Mouse (Mus musculus): Measurements from ENCODE around the gene Tll2. TPM values are rescaled to one million over a fixed set of nuclear protein-coding genes. Genes with fewer than 3 reads are reported as not detected.

Tll2 gene
- polyA plus RNA-seq, 1 experiment from 2014 or later, result 0.15 TPM

DNA sequence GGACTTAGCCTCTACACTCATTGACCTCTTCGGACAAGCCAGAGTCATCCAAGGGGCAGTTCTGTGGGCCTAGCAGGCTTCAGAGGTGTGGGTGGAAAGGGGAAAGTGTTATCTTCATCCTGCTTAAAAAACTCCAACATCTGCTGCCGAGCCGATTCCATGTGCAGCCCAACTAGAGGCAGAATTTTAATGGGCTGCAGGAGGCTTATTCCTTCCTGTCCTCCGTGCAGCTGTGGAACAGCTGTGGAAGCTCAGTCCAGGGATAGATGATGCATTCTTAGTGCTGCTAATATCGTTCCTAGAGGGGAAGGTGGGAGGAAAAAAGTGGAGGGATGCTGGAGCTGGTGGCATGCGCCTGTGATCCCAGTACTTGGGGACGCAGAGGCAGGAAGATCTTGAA is 52.0 kb downstream of the Tll2 start:
- ATAC-seq (replicated peaks; ENCODE audit: insufficient number of reproducible peaks, insufficient read depth, low FRiP score, low read depth), result no peak
- 58% methylated on average over 7 of the region's 7 CpGs for WGBS

DNA sequence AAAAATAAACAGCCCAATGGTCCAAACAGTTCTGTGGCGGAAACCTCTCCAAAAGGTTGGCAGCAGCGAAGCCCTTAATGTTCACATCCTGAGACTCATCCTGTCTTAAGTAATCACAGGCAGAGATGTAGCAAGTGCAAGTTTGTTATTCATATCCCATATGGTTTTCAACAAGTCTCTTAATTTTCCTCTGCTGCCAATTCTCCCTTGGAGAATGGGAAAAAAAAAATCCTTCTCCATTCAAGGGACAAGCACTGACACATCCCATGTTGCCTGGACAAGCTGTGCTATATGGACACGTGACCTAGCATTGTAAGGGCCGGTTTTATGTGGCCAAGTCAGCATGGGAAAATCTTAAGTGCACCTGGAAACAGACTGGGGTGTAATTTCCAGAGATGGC is 54.2 kb downstream of the Tll2 start:
- no peak; the same call in 1 of the 2 replicates for ATAC-seq (replicated peaks; ENCODE audit: insufficient number of reproducible peaks, insufficient read depth, low FRiP score, low read depth)
- WGBS, result 74% methylated on average over 4 of the region's 4 CpGs
- Histone ChIP-seq H3K4me1 (replicated peaks) (no peaks in the 10 kb centered on the region), H3K9ac (no peak overlapping the region), H3K36me3 (no peaks in the 10 kb centered on the region), H3K27me3 (0 out of 2 replicates have a peak, but pooled peaks cover 3% of the 10 kb centered on the region), H3K4me2 (no peak overlapping the region), H3K27ac (peak overlapping the region; percentile 63), H3K9me3 (replicated peaks) (no peaks in the 10 kb centered on the region), H3K4me3 (no peak overlapping the region)

More for the DNA sequence above, 52.0 kb downstream of the Tll2 start:
- Histone ChIP-seq H3K36me3 (no peaks in the 10 kb centered on the region), H3K9ac (no peak overlapping the region), H3K4me1 (replicated peaks) (no peaks in the 10 kb centered on the region), H3K4me3 (no peak overlapping the region), H3K27ac (no peak overlapping the region), H3K9me3 (replicated peaks) (no peaks in the 10 kb centered on the region), H3K4me2 (no peak overlapping the region), H3K27me3 (0 out of 2 replicates have a peak, but pooled peaks cover 3% of the 10 kb centered on the region)

- no peak overlapping the region for H3K9ac ChIP-seq
- 0 out of 2 replicates have a peak, but pooled peaks cover 3% of the 10 kb centered on the region for H3K27me3 ChIP-seq
- no peak overlapping the region for H3K4me3 ChIP-seq
- H3K4me1 ChIP-seq (replicated peaks), result no peaks in the 10 kb centered on the region
- no peak for ATAC-seq (replicated peaks; ENCODE audit: insufficient number of reproducible peaks, insufficient read depth, low FRiP score, low read depth)
- no peaks in the 10 kb centered on the region for H3K9me3 ChIP-seq (replicated peaks)
- H3K27ac ChIP-seq, result peak overlapping the region; percentile 63
- no peak overlapping the region for H3K4me2 ChIP-seq
- 82% methylated on average over 3 of the region's 3 CpGs for WGBS
- H3K36me3 ChIP-seq, result no peaks in the 10 kb centered on the region
These were observed 54.6 kb downstream of the Tll2 start for GRCm38 (mm10) chr19:41152016-41152370.

GRCm38 (mm10) chr19:41151321-41152015 is 55.2 kb downstream of the Tll2 start:
- ATAC-seq (replicated peaks; ENCODE audit: insufficient number of reproducible peaks, insufficient read depth, low FRiP score, low read depth), result no peak
- Histone ChIP-seq H3K4me2 (no peak overlapping the region), H3K4me3 (no peak overlapping the region), H3K9me3 (replicated peaks) (no peaks in the 10 kb centered on the region), H3K9ac (no peak overlapping the region), H3K36me3 (no peaks in the 10 kb centered on the region), H3K4me1 (replicated peaks) (no peaks in the 10 kb centered on the region), H3K27ac (peak overlapping the region; percentile 63; the same call in 1 of the 2 replicates), H3K27me3 (0 out of 2 replicates have a peak, but pooled peaks cover 3% of the 10 kb centered on the region)
- WGBS, result 57% methylated on average over 7 of the region's 7 CpGs

DNA sequence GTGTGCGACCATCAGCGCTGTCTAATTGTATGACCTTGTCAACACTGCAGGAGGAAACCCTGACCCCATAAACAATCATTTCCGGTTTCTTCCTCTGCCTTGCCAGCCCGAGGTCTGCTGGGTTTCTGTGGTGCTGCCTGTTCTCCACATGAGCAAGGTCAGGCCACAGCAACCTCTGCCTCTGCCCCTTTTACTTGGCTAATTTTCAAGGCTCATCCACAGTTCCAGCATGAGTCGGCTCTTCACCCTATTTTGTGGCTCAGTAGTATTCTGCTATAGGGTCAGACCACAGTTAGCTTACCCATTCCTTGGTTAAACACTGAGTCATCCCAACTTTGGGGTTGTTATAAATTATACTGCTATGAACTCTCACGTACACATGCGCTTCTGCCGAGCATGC is 65.7 kb downstream of the Tll2 start:
- Histone ChIP-seq H3K4me1 (replicated peaks) (no peaks in the 10 kb centered on the region), H3K27me3 (no peaks in the 10 kb centered on the region), H3K36me3 (no peaks in the 10 kb centered on the region), H3K27ac (no peak overlapping the region), H3K9ac (no peak overlapping the region), H3K9me3 (replicated peaks) (no peaks in the 10 kb centered on the region), H3K4me3 (no peak overlapping the region), H3K4me2 (no peak overlapping the region)
- WGBS, result 81% methylated on average over 8 of the region's 8 CpGs
- no peak for ATAC-seq (replicated peaks; ENCODE audit: insufficient number of reproducible peaks, insufficient read depth, low FRiP score, low read depth)

- H3K27me3 ChIP-seq, result no peaks in the 10 kb centered on the region
- H3K36me3 ChIP-seq, result no peaks in the 10 kb centered on the region
- H3K4me2 ChIP-seq, result no peak overlapping the region
- 44% methylated on average over 4 of the region's 4 CpGs for WGBS
- H3K9me3 ChIP-seq (replicated peaks), result no peaks in the 10 kb centered on the region
- H3K4me3 ChIP-seq, result no peak overlapping the region
- no peaks in the 10 kb centered on the region for H3K4me1 ChIP-seq (replicated peaks)
- H3K9ac ChIP-seq, result no peak overlapping the region
- no peak overlapping the region for H3K27ac ChIP-seq
- ATAC-seq (replicated peaks; ENCODE audit: insufficient number of reproducible peaks, insufficient read depth, low FRiP score, low read depth), result no peak
These were observed 67.0 kb downstream of the Tll2 start for GRCm38 (mm10) chr19:41139629-41140028.

- H3K27me3 ChIP-seq, result no peaks in the 10 kb centered on the region
- no peaks in the 10 kb centered on the region for H3K4me1 ChIP-seq (replicated peaks)
- H3K4me3 ChIP-seq, result no peak overlapping the region
- no peaks in the 10 kb centered on the region for H3K36me3 ChIP-seq
- H3K4me2 ChIP-seq, result no peak overlapping the region
- H3K9ac ChIP-seq, result no peak overlapping the region
- no peaks in the 10 kb centered on the region for H3K9me3 ChIP-seq (replicated peaks)
- WGBS, result 56% methylated on average over 3 of the region's 3 CpGs
- H3K27ac ChIP-seq, result no peak overlapping the region
- ATAC-seq (replicated peaks; ENCODE audit: insufficient number of reproducible peaks, insufficient read depth, low FRiP score, low read depth), result no peak
These were observed 83.6 kb downstream of the Tll2 start for GRCm38 (mm10) chr19:41123009-41123408.

DNA sequence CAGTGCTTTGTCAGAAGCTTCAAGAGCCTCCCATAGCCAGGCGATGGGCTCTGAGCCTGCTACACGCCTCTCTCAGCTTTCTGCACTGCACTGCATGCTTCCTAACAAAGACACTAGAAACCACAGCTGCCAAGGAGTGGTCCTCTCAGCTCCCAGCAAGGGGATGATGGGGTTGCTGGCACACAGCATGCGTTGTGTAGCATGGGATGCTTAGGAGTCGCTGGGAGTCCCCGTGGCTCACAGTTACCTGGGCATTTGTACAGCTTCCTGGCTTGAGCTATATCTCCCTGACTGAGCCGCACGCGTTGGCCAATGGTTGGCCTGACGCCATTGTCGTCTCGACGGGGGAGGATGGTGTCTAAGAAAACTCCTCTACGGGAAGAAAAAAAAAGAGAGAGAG is 86.7 kb downstream of the Tll2 start:
- no peak overlapping the region for H3K4me2 ChIP-seq
- no peaks in the 10 kb centered on the region for H3K36me3 ChIP-seq
- H3K4me1 ChIP-seq (replicated peaks), result no peaks in the 10 kb centered on the region
- 74% methylated on average over 13 of the region's 13 CpGs for WGBS
- H3K4me3 ChIP-seq, result no peak overlapping the region
- no peak overlapping the region for H3K9ac ChIP-seq
- no peaks in the 10 kb centered on the region for H3K27me3 ChIP-seq
- ATAC-seq (replicated peaks; ENCODE audit: insufficient number of reproducible peaks, insufficient read depth, low FRiP score, low read depth), result no peak
- no peak overlapping the region for H3K27ac ChIP-seq
- H3K9me3 ChIP-seq (replicated peaks), result no peaks in the 10 kb centered on the region

- no peak for ATAC-seq (replicated peaks; ENCODE audit: insufficient number of reproducible peaks, insufficient read depth, low FRiP score, low read depth)
- Histone ChIP-seq H3K36me3 (no peaks in the 10 kb centered on the region), H3K27ac (no peak overlapping the region), H3K4me3 (no peak overlapping the region), H3K27me3 (no peaks in the 10 kb centered on the region), H3K9ac (no peak overlapping the region), H3K4me1 (replicated peaks) (no peaks in the 10 kb centered on the region), H3K9me3 (replicated peaks) (no peaks in the 10 kb centered on the region), H3K4me2 (no peak overlapping the region)
- WGBS, result 46% methylated on average over 6 of the region's 6 CpGs
These were observed 88.3 kb downstream of the Tll2 start for GRCm38 (mm10) chr19:41118346-41118745.

GRCm38 (mm10) chr19:41117334-41117733 is 89.3 kb downstream of the Tll2 start:
- no peak for ATAC-seq (replicated peaks; ENCODE audit: insufficient number of reproducible peaks, insufficient read depth, low FRiP score, low read depth)
- no peaks in the 10 kb centered on the region for H3K27me3 ChIP-seq
- 68% methylated on average over 4 of the region's 4 CpGs for WGBS

GRCm38 (mm10) chr19:41114611-41115010 is 92.0 kb downstream of the Tll2 start:
- 38% methylated on average over 5 of the region's 5 CpGs for WGBS
- ATAC-seq (replicated peaks; ENCODE audit: insufficient number of reproducible peaks, insufficient read depth, low FRiP score, low read depth), result no peak
- no peaks in the 10 kb centered on the region for H3K4me1 ChIP-seq (replicated peaks)

More at GRCm38 (mm10) chr19:41117334-41117733, 89.3 kb downstream of the Tll2 start:
- H3K4me3 ChIP-seq, result no peak overlapping the region
- H3K4me1 ChIP-seq (replicated peaks), result no peaks in the 10 kb centered on the region
- no peaks in the 10 kb centered on the region for H3K9me3 ChIP-seq (replicated peaks)
- no peak overlapping the region for H3K27ac ChIP-seq
- no peak overlapping the region for H3K4me2 ChIP-seq
- H3K9ac ChIP-seq, result no peak overlapping the region
- no peaks in the 10 kb centered on the region for H3K36me3 ChIP-seq

DNA sequence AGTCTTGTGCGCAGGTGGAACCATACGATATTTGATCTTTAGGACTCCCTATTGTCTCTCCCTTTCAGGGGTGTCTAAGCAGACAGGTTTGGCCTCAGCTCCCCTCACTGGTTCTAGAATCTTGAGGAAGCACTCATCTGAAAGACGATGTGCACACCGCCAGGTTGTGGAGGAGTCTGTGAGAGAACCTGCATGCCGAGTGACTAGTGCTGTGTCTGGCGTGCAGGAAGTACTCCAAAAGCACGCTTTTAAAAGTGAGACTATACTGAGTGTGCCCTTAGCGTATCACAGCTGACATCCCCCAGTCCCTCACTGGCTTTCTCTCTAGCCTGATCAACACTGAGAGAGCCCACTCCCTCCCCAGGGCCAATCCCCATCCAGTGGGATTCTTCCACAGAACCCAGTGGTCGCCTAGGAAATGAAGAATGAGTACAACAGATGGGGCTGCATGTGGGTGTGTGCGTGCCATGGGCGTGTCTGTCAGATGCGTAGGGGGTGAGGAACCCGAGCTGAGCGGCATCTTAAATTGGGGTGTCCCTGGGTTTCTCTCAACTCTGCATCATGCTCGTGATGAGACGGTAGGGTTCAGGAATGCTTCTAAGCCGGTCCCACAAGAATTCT is 92.6 kb downstream of the Tll2 start:
- 75% methylated on average over 17 of the region's 17 CpGs for WGBS
- ATAC-seq (replicated peaks; ENCODE audit: insufficient number of reproducible peaks, insufficient read depth, low FRiP score, low read depth), result no peak
- H3K27me3 ChIP-seq, result peaks cover 5% of the 10 kb centered on the region; the same call in 1 of the 2 replicates

More at GRCm38 (mm10) chr19:41114611-41115010, 92.0 kb downstream of the Tll2 start:
- Histone ChIP-seq H3K4me3 (no peak overlapping the region), H3K36me3 (no peaks in the 10 kb centered on the region), H3K27me3 (peaks cover 5% of the 10 kb centered on the region; the same call in 1 of the 2 replicates), H3K4me2 (no peak overlapping the region), H3K27ac (no peak overlapping the region), H3K9ac (no peak overlapping the region), H3K9me3 (replicated peaks) (no peaks in the 10 kb centered on the region)

More for the DNA sequence above, 92.6 kb downstream of the Tll2 start:
- H3K9me3 ChIP-seq (replicated peaks), result no peaks in the 10 kb centered on the region
- no peak overlapping the region for H3K4me2 ChIP-seq
- no peaks in the 10 kb centered on the region for H3K4me1 ChIP-seq (replicated peaks)
- H3K27ac ChIP-seq, result no peak overlapping the region
- no peak overlapping the region for H3K4me3 ChIP-seq
- no peak overlapping the region for H3K9ac ChIP-seq
- H3K36me3 ChIP-seq, result no peaks in the 10 kb centered on the region
